In the genomic region with DNA sequence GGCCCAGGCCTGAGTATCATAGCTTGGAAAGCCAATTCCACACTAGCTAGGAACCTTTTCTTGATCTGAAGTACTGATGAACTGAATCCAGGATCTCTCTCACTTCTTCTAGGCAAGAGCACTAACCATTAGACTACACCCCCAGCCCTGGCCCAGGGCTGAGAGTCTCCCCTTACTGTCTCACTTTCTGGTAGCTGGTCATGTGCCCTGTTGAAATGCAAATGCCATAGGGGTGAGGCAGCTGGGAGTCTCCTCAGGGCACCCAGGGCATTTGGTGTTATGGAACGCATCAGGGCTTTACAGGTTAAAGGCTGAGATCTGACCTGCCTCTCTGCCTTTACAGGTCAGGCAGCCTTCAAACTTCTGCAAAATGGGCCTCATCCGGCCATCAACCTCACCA, we compare ENCODE assay signal across 23 mouse cellular contexts. TPM values are rescaled to one million over a fixed set of nuclear protein-coding genes. Genes with fewer than 3 reads are reported as not detected.
"Had no signal": no experiment of that assay in that cellular context is flagged by ENCODE, and none has a peak within 500 bp of the region (broad histone marks: within the 10 kb centered on the region; RNA-seq: fewer than 3 reads in every experiment).

No protein-coding gene starts in this region.

- H3K27ac ChIP-seq: liver, embryonic 15.5 days; lung, embryonic 15.5 days; macrophage; midbrain, embryonic 13.5 days; midbrain, embryonic 15.5 days; neural tube, embryonic 12.5 days had no signal

- H3K9me3 ChIP-seq: liver, embryonic 15.5 days; lung, embryonic 15.5 days; midbrain, embryonic 13.5 days; midbrain, embryonic 15.5 days; neural tube, embryonic 12.5 days had no signal

- ATAC-seq: liver, postnatal 0 days; lung, postnatal 0 days; midbrain, embryonic 13.5 days; midbrain, embryonic 15.5 days had no signal

- H3K4me1 ChIP-seq: liver, embryonic 15.5 days; midbrain, embryonic 13.5 days; midbrain, embryonic 15.5 days; neural tube, embryonic 12.5 days had no signal

- H3K4me3 ChIP-seq: liver, embryonic 15.5 days; lung, embryonic 15.5 days; megakaryocyte, embryonic 14.5 days; midbrain, embryonic 13.5 days; midbrain, embryonic 15.5 days; neural tube, embryonic 12.5 days had no signal

- H3K36me3 ChIP-seq: liver, embryonic 15.5 days; lung, embryonic 15.5 days; midbrain, embryonic 13.5 days; midbrain, embryonic 15.5 days; neural tube, embryonic 12.5 days had no signal

- H3K9ac ChIP-seq: liver, embryonic 15.5 days; liver, postnatal 0 days; lung, embryonic 15.5 days; midbrain, embryonic 13.5 days; midbrain, embryonic 15.5 days; neural tube, embryonic 12.5 days had no signal

- H3K4me2 ChIP-seq: liver, embryonic 15.5 days; lung, embryonic 15.5 days; midbrain, embryonic 11.5 days; midbrain, embryonic 13.5 days; midbrain, embryonic 15.5 days; neural tube, embryonic 12.5 days had no signal

- DNase-seq: liver, postnatal 0 days; lung, adult 2 months; lung, postnatal 14 days; lung, postnatal 36 days; retina, postnatal 1 day; right cerebral cortex, adult 18-20 months; right cerebral cortex, postnatal 25 days; right cerebral cortex, postnatal 4 days; spleen, adult 18-20 months; thymus, adult 2 months; thymus, postnatal 25 days; thymus, postnatal 4 days had no signal

- H3K27me3 ChIP-seq: liver, embryonic 15.5 days; lung, embryonic 15.5 days; midbrain, embryonic 13.5 days; midbrain, embryonic 15.5 days; neural tube, embryonic 12.5 days had no signal

RNA-seq across cellular contexts. Expression of gene AI661453, which starts 16.2 kb away (rescaled TPM):
- polyA plus RNA-seq: neural tube, embryonic 14.5 days had no signal

RNA-seq across cellular contexts. Expression of gene 1700001C19Rik, which starts 17.0 kb away (rescaled TPM):
- polyA plus RNA-seq: macrophage; small intestine, adult 2 months had no signal
